Mouse (Mus musculus) liver, embryonic 14.5 days (tissue): ENCODE results near the gene Ogdhl.

Source experiments
- CTCF ChIP-seq: IDR thresholded peaks from 2 replicates; pipeline ENCODE4 v1.5.1; 2016; ENCODE audit warnings: antibody characterized with exemption, low read depth, control low read depth
- EP300 ChIP-seq: IDR thresholded peaks from 2 replicates; pipeline ENCODE4 v1.6.1; 2016; ENCODE audit warnings: antibody characterized with exemption, low read depth

- TF ChIP-seq CTCF (no peak), EP300 (no peak)
Measured at GRCm38 (mm10) chr14:32379395-32380098, 57.7 kb downstream of the Ogdhl start.
